In genomic region chr15:79708229-79708822, GRCm38 (mm10) we compare ENCODE assay signal across 21 mouse cellular contexts. TPM values are rescaled to one million over a fixed set of nuclear protein-coding genes. Genes with fewer than 3 reads are reported as not detected.
DNase-seq lines count a peak whose midpoint lies in the region; ATAC-seq and TF ChIP-seq lines count a peak whose summit lies in the region.
"Had no signal": no experiment of that assay in that cellular context is flagged by ENCODE, and none has a peak within 500 bp of the region (broad histone marks: within the 10 kb centered on the region; RNA-seq: fewer than 3 reads in every experiment).

No protein-coding gene starts in this region.

- no peak for TF ChIP-seq CTCF in thymus, adult 2 months (IDR thresholded peaks at IDR 0.05; ENCODE audit: borderline replicate concordance, control insufficient read depth, extremely low read depth, insufficient read depth, low read length, poor library complexity)
- TF ChIP-seq CTCF in stomach, postnatal 0 days (IDR thresholded peaks at IDR 0.05; ENCODE audit: low read depth) = peak; percentile 22; the same call in 1 of the 2 replicates

- TF ChIP-seq EP300 in stomach, postnatal 0 days (optimal IDR thresholded peaks at IDR 0.05) = no peak

- H3K36me3 ChIP-seq in thymus, adult 2 months (ENCODE audit: control insufficient read depth, insufficient read depth, low read length) = peaks cover 63% of the 10 kb centered on the region
- H3K36me3 ChIP-seq in stomach, postnatal 0 days (ENCODE audit: control insufficient read depth, insufficient read depth, low read length) = peaks cover 21% of the 10 kb centered on the region
- H3K36me3 ChIP-seq in hindbrain, embryonic 14.5 days (replicated peaks; ENCODE audit: control insufficient read depth, insufficient read depth) = peaks cover 71% of the 10 kb centered on the region

- no peaks in the 10 kb centered on the region for H3K4me1 ChIP-seq in thymus, adult 2 months (replicated peaks; ENCODE audit: control insufficient read depth, insufficient read depth, low read length)
- H3K4me1 ChIP-seq in stomach, postnatal 0 days (replicated peaks; ENCODE audit: control insufficient read depth, insufficient read depth) = no peaks in the 10 kb centered on the region
- H3K4me1 ChIP-seq in hindbrain, embryonic 14.5 days (replicated peaks; ENCODE audit: control insufficient read depth, insufficient read depth, low read length) = no peaks in the 10 kb centered on the region
- H3K4me1 ChIP-seq: hindbrain, embryonic 13.5 days; intestine, embryonic 15.5 days; limb, embryonic 13.5 days; midbrain, embryonic 12.5 days had no signal

- DNase-seq in frontal cortex, postnatal 25 days (ENCODE audit: low spot score in 2 of 2) = no peak
- DNase-seq in thymus, adult 2 months = peak; percentile 23
- DNase-seq in thymus, postnatal 36 days = no peak
- no peak for DNase-seq in stomach, postnatal 0 days (ENCODE audit: low spot score)
- DNase-seq in hindbrain, embryonic 14.5 days (ENCODE audit: low spot score) = no peak
- no peak for DNase-seq in left cerebral cortex, adult 8-10 months (ENCODE audit: low spot score in 2 of 2)
- DNase-seq: adrenal gland, postnatal 10 days; cerebellum, adult 9-10 months; heart, adult 11 months; heart, postnatal 10 days; lung, adult 18-20 months; spleen, adult 18-20 months had no signal

- no peak for TF ChIP-seq POLR2A in thymus, adult 2 months (IDR thresholded peaks at IDR 0.05; ENCODE audit: control insufficient read depth, extremely low read depth, insufficient read depth, low read length, poor library complexity)

- H3K4me2 ChIP-seq in stomach, postnatal 0 days (replicated peaks; ENCODE audit: low read depth) = no peak overlapping the region
- H3K4me2 ChIP-seq in hindbrain, embryonic 14.5 days (replicated peaks) = no peak overlapping the region
- H3K4me2 ChIP-seq: forebrain, embryonic 13.5 days; hindbrain, embryonic 13.5 days; intestine, embryonic 15.5 days; limb, embryonic 13.5 days; midbrain, embryonic 12.5 days had no signal

- H3K9me3 ChIP-seq in stomach, postnatal 0 days (ENCODE audit: control insufficient read depth, low read length) = no peaks in the 10 kb centered on the region
- H3K9me3 ChIP-seq in hindbrain, embryonic 14.5 days (ENCODE audit: control insufficient read depth, low read length) = no peaks in the 10 kb centered on the region
- H3K9me3 ChIP-seq: forebrain, embryonic 13.5 days; hindbrain, embryonic 13.5 days; intestine, embryonic 15.5 days; limb, embryonic 13.5 days; midbrain, embryonic 12.5 days had no signal

- no peak overlapping the region for H3K27ac ChIP-seq in thymus, adult 2 months (ENCODE audit: control insufficient read depth, insufficient read depth, low read length)
- H3K27ac ChIP-seq in stomach, postnatal 0 days (replicated peaks) = no peak overlapping the region
- no peak overlapping the region for H3K27ac ChIP-seq in hindbrain, embryonic 14.5 days
- H3K27ac ChIP-seq: forebrain, embryonic 13.5 days; hindbrain, embryonic 13.5 days; intestine, embryonic 15.5 days; kidney, postnatal 0 days; left cerebral cortex, adult 2 months; limb, embryonic 13.5 days; midbrain, embryonic 12.5 days had no signal

- 93% methylated on average over 5 of the region's 5 CpGs for WGBS in thymus, adult 2 months
- WGBS in stomach, postnatal 0 days = 91% methylated on average over 5 of the region's 5 CpGs
- 87% methylated on average over 5 of the region's 5 CpGs for WGBS in hindbrain, embryonic 14.5 days

- peak; percentile 38; the same call in 1 of the 2 replicates for ATAC-seq in frontal cortex, adult (ENCODE audit: low TSS enrichment)
- ATAC-seq in erythroid progenitor cell, adult 5-6 weeks (replicated peaks; ENCODE audit: low FRiP score, poor library complexity, severe bottlenecking) = 0 out of 2 replicates have a peak, but pooled peaks have one; percentile 32
- ATAC-seq in stomach, postnatal 0 days (ENCODE audit: low FRiP score, low TSS enrichment) = 0 out of 2 replicates have a peak, but pooled peaks have one; percentile 12
- ATAC-seq in hindbrain, embryonic 14.5 days (ENCODE audit: low FRiP score) = no peak
- ATAC-seq: forebrain, embryonic 13.5 days; intestine, embryonic 15.5 days had no signal

- no peaks in the 10 kb centered on the region for H3K27me3 ChIP-seq in thymus, adult 2 months (ENCODE audit: control insufficient read depth, insufficient read depth, low read length)
- no peaks in the 10 kb centered on the region for H3K27me3 ChIP-seq in stomach, postnatal 0 days (ENCODE audit: control insufficient read depth, insufficient read depth, low read length)
- no peaks in the 10 kb centered on the region for H3K27me3 ChIP-seq in hindbrain, embryonic 14.5 days (ENCODE audit: control insufficient read depth, insufficient read depth, low read length)
- H3K27me3 ChIP-seq: forebrain, embryonic 13.5 days; hindbrain, embryonic 13.5 days; intestine, embryonic 15.5 days; limb, embryonic 13.5 days; midbrain, embryonic 12.5 days had no signal

- H3K4me3 ChIP-seq in thymus, adult 2 months (ENCODE audit: control insufficient read depth, insufficient read depth, low read length) = no peak overlapping the region
- no peak overlapping the region for H3K4me3 ChIP-seq in stomach, postnatal 0 days (ENCODE audit: low read depth, low read length)
- H3K4me3 ChIP-seq in hindbrain, embryonic 14.5 days (replicated peaks; ENCODE audit: low read length) = no peak overlapping the region
- H3K4me3 ChIP-seq: forebrain, embryonic 13.5 days; hindbrain, embryonic 13.5 days; intestine, embryonic 15.5 days; left cerebral cortex, adult 2 months; limb, embryonic 13.5 days; midbrain, embryonic 12.5 days had no signal

- H3K9ac ChIP-seq in stomach, postnatal 0 days (ENCODE audit: low read length) = no peak overlapping the region
- no peak overlapping the region for H3K9ac ChIP-seq in hindbrain, embryonic 14.5 days
- H3K9ac ChIP-seq: forebrain, embryonic 13.5 days; hindbrain, embryonic 13.5 days; intestine, embryonic 15.5 days; limb, embryonic 13.5 days; midbrain, embryonic 12.5 days had no signal

RNA-seq across cellular contexts. Expression of gene Gtpbp1, which starts 17.7 kb away (rescaled TPM):
- 91.3 and 114 TPM in 2 replicates for polyA plus RNA-seq in thymus, adult 2 months (2012; rRNA removed)
- 43.6 and 63.1 TPM in 2 replicates for total RNA-seq in erythroid progenitor cell, adult 5-6 weeks (2015; ENCODE audit: low replicate concordance)
- total RNA-seq in erythroid progenitor cell, adult 5-6 weeks (2017; ENCODE audit: low replicate concordance) = 64.1 and 94.1 TPM in 2 replicates
- polyA plus RNA-seq in stomach, postnatal 0 days (2015; fragmentation: Nextera tagmentation; extraction: Ambion mirVana) = 13.3 and 17.1 TPM in 2 replicates
- 43.1 and 43.4 TPM in 2 replicates for polyA plus RNA-seq in hindbrain, embryonic 14.5 days (2014; fragmentation: Nextera tagmentation; extraction: Ambion mirVana)
- total RNA-seq in left cerebral cortex, adult 8-10 months (2022) = 10 to 100 TPM; 48.5 to 60.5 (median 55.9) TPM

RNA-seq across cellular contexts. Expression of gene Josd1, which starts 20.6 kb away (rescaled TPM):
- polyA plus RNA-seq in thymus, adult 2 months (2012; rRNA removed) = 23.8 and 30.5 TPM in 2 replicates
- 17.7 and 18.4 TPM in 2 replicates for total RNA-seq in erythroid progenitor cell, adult 5-6 weeks (2015; ENCODE audit: low replicate concordance)
- total RNA-seq in erythroid progenitor cell, adult 5-6 weeks (2017; ENCODE audit: low replicate concordance) = 17.3 and 27.6 TPM in 2 replicates
- polyA plus RNA-seq in stomach, postnatal 0 days (2015; fragmentation: Nextera tagmentation; extraction: Ambion mirVana) = 11.7 and 13.4 TPM in 2 replicates
- polyA plus RNA-seq in hindbrain, embryonic 14.5 days (2014; fragmentation: Nextera tagmentation; extraction: Ambion mirVana) = 16.1 and 18.6 TPM in 2 replicates
- 10 to 100 TPM; 56.0 to 62.3 (median 60.6) TPM for total RNA-seq in left cerebral cortex, adult 8-10 months (2022)

RNA-seq across cellular contexts. Expression of gene Sun2, which starts 34.0 kb away (rescaled TPM):
- polyA plus RNA-seq in thymus, adult 2 months (2012; rRNA removed) = 245 and 297 TPM in 2 replicates
- 29.6 and 34.0 TPM in 2 replicates for total RNA-seq in erythroid progenitor cell, adult 5-6 weeks (2015; ENCODE audit: low replicate concordance)
- total RNA-seq in erythroid progenitor cell, adult 5-6 weeks (2017; ENCODE audit: low replicate concordance) = 56.9 and 67.4 TPM in 2 replicates
- polyA plus RNA-seq in stomach, postnatal 0 days (2015; fragmentation: Nextera tagmentation; extraction: Ambion mirVana) = 2.2 TPM in 2 replicates
- 5.9 and 6.7 TPM in 2 replicates for polyA plus RNA-seq in hindbrain, embryonic 14.5 days (2014; fragmentation: Nextera tagmentation; extraction: Ambion mirVana)
- total RNA-seq in left cerebral cortex, adult 8-10 months (2022) = 10 to 100 TPM; 50.4 to 71.2 (median 63.2) TPM

RNA-seq across cellular contexts. Expression of gene Tomm22, which starts 37.7 kb away (rescaled TPM):
- 51.7 and 65.2 TPM in 2 replicates for polyA plus RNA-seq in thymus, adult 2 months (2012; rRNA removed)
- total RNA-seq in erythroid progenitor cell, adult 5-6 weeks (2015; ENCODE audit: low replicate concordance) = 70.8 and 73.9 TPM in 2 replicates
- 54.8 and 62.5 TPM in 2 replicates for total RNA-seq in erythroid progenitor cell, adult 5-6 weeks (2017; ENCODE audit: low replicate concordance)
- 186 and 196 TPM in 2 replicates for polyA plus RNA-seq in stomach, postnatal 0 days (2015; fragmentation: Nextera tagmentation; extraction: Ambion mirVana)
- 241 and 244 TPM in 2 replicates for polyA plus RNA-seq in hindbrain, embryonic 14.5 days (2014; fragmentation: Nextera tagmentation; extraction: Ambion mirVana)
- total RNA-seq in left cerebral cortex, adult 8-10 months (2022) = 100 to 1,000 TPM in 2 of 4 experiments, 10 to 100 TPM in 2; 87.9 to 109 (median 103) TPM

RNA-seq across cellular contexts. Expression of gene Cby1, which starts 49.3 kb away (rescaled TPM):
- 16.0 and 17.9 TPM in 2 replicates for polyA plus RNA-seq in thymus, adult 2 months (2012; rRNA removed)
- 3.6 and 6.3 TPM in 2 replicates for total RNA-seq in erythroid progenitor cell, adult 5-6 weeks (2015; ENCODE audit: low replicate concordance)
- total RNA-seq in erythroid progenitor cell, adult 5-6 weeks (2017; ENCODE audit: low replicate concordance) = 13.0 and 15.4 TPM in 2 replicates
- 30.2 and 31.2 TPM in 2 replicates for polyA plus RNA-seq in stomach, postnatal 0 days (2015; fragmentation: Nextera tagmentation; extraction: Ambion mirVana)
- 85.4 and 85.5 TPM in 2 replicates for polyA plus RNA-seq in hindbrain, embryonic 14.5 days (2014; fragmentation: Nextera tagmentation; extraction: Ambion mirVana)
- total RNA-seq in left cerebral cortex, adult 8-10 months (2022) = 10 to 100 TPM; 42.9 to 48.2 (median 46.4) TPM

Comparison
In these comparisons a context has a peak if more than half of its experiments do, and no peak if none do; other contexts are left out.
1. RNA of gene Sun2, which starts 34.0 kb away (polyA plus RNA-seq): 245 to 297 TPM in thymus, adult 2 months; 5.9 to 6.7 TPM in hindbrain, embryonic 14.5 days and 2.2 TPM in stomach, postnatal 0 days; every median in the first group is over 10 times any median in the second.